Mouse (Mus musculus): Measurements from ENCODE around the gene Fam149a.

- TF ChIP-seq CTCF (IDR thresholded peaks at IDR 0.05; ENCODE audit: low read depth, low read length) = no peak
- no peak for TF ChIP-seq GATA2 (IDR thresholded peaks at IDR 0.05; ENCODE audit: borderline replicate concordance, low read depth, low read length)
- TF ChIP-seq GATA1 (IDR thresholded peaks at IDR 0.05; ENCODE audit: borderline replicate concordance, low read length) = no peak
- no peak for TF ChIP-seq POLR2AphosphoS5 (IDR thresholded peaks at IDR 0.05; ENCODE audit: insufficient replicate concordance, low read depth, low read length)
Observed at GRCm38 (mm10) chr8:45333493-45333892, 48.6 kb downstream of the Fam149a start.

Data from G1E (cell line).